Mouse (Mus musculus) midbrain, postnatal 0 days (tissue): ENCODE results near the gene Slc35a5. TPM values are rescaled to one million over a fixed set of nuclear protein-coding genes. Genes with fewer than 3 reads are reported as not detected.

Experiments
- ATAC-seq: fragments of 200-750 bp; cut with Nextera tagmentation; 2 replicates; pipeline ENCODE4 v1.8.0; 2017; ENCODE audit warnings: moderate number of reproducible peaks, mild to moderate bottlenecking, moderate TSS enrichment, moderate library complexity; ENCODE audit not compliant: low FRiP score
- DNase-seq: peaks from one replicate; pipeline ENCODE4 v3.0.0-alpha.2; 2015; ENCODE audit warnings: low spot score
- H3K27ac ChIP-seq: fragments of 300-500 bp; sonication (generic); 2 replicates; pipeline ENCODE4 v1.5.1; 2014; ENCODE audit warnings: low read depth, mild to moderate bottlenecking, low read length, mixed read lengths
- H3K27me3 ChIP-seq: fragments of 300-500 bp; sonication (generic); 2 replicates; pipeline ENCODE4 v1.6.1; 2014; ENCODE audit warnings: low read length, control low read depth, mixed read lengths; ENCODE audit not compliant: insufficient read depth
- H3K36me3 ChIP-seq: fragments of 300-500 bp; sonication (generic); 2 replicates; pipeline ENCODE4 v1.6.1; 2014; ENCODE audit warnings: low read length, control low read depth, mixed read lengths; ENCODE audit not compliant: insufficient read depth
- H3K4me1 ChIP-seq: fragments of 300-500 bp; sonication (generic); 2 replicates; pipeline ENCODE4 v1.6.1; 2014; ENCODE audit warnings: mild to moderate bottlenecking, control low read depth, antibody characterized with exemption, low read length, mixed read lengths; ENCODE audit not compliant: insufficient read depth
- H3K4me2 ChIP-seq: fragments of 300-500 bp; sonication (generic); 2 replicates; pipeline ENCODE4 v1.6.1; 2014; ENCODE audit warnings: low read depth, mild to moderate bottlenecking, low read length, mixed read lengths; ENCODE audit not compliant: poor library complexity, severe bottlenecking
- H3K4me3 ChIP-seq: fragments of 300-500 bp; sonication (generic); 2 replicates; pipeline ENCODE4 v1.5.1; 2014; ENCODE audit warnings: low read depth, mild to moderate bottlenecking, low read length, moderate library complexity
- H3K9ac ChIP-seq: fragments of 300-500 bp; sonication (generic); replicated peaks from 2 replicates; pipeline ENCODE4 v1.6.1; 2014; ENCODE audit warnings: mild to moderate bottlenecking, low read length, moderate library complexity, mixed read lengths; ENCODE audit not compliant: poor library complexity, severe bottlenecking
- H3K9me3 ChIP-seq: fragments of 300-500 bp; sonication (generic); 2 replicates; pipeline ENCODE4 v1.6.1; 2016; ENCODE audit warnings: low read length, control low read depth
- CTCF ChIP-seq: IDR thresholded peaks from 2 replicates; pipeline ENCODE4 v1.5.1; 2016; ENCODE audit warnings: antibody characterized with exemption, mild to moderate bottlenecking
- WGBS: fragments of 180-500 bp; shearing (Covaris S2); extraction: QIAGEN DNeasy Blood & Tissue Kit; methylation state at CpG from one replicate; pipeline ENCODE4 v1.1.7; 2014; 5-methylcytosine and 5-hydroxymethylcytosine counted together
- polyA plus RNA-seq: library from polyadenylated mRNA; unstranded; fragments of >200 nt; fragmentation: Nextera tagmentation; extraction: Ambion mirVana; gene quantifications from 2 replicates; pipeline ENCODE4 v1.2.1, GENCODE M21; 2015
- total RNA-seq: library from RNA; depleted of rRNA; stranded (reverse); fragments of >200 nt; gene quantifications from 2 replicates; pipeline ENCODE4 v1.2.3, GENCODE M21; 2014

Gene Slc35a5
- total and polyA plus RNA-seq, 2 experiments from 2014 or later, result 30.3 to 35.0 TPM

- no peaks in the 10 kb centered on the region for H3K9me3 ChIP-seq
- WGBS, result 73% methylated on average over 9 of the region's 9 CpGs
- ATAC-seq (no peak), DNase-seq (no peak)
- H3K9ac ChIP-seq, result no peak overlapping the region
- no peak overlapping the region for H3K4me2 ChIP-seq
- H3K36me3 ChIP-seq, result no peaks in the 10 kb centered on the region
- H3K4me1 ChIP-seq, result no peaks in the 10 kb centered on the region
- no peak for TF ChIP-seq CTCF
- H3K27ac ChIP-seq, result no peak overlapping the region
- H3K4me3 ChIP-seq, result no peak overlapping the region
- H3K27me3 ChIP-seq, result no peaks in the 10 kb centered on the region
Observed at GRCm38 (mm10) chr16:45124230-45125203, 34.0 kb downstream of the Slc35a5 start.

DNA sequence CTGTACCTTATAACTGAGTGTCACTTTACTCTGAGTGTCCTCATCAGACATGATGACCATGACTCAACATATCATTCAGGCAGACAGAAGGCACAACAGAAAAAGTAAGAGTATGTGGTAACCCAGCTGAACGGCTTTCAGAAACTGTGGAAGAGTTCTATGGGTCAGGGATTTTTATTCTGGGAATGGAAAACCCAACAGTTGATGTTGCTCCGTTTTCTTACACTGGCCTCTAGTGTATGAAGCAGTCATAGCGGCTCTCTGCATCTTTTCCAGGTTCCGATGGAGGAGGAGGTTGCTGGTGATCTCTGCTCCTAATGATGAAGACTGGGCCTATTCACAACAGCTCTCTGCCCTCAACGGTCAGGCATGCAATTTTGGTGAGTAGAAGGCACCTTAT, 35.9 kb downstream of the Slc35a5 start:
- H3K9me3 ChIP-seq, result no peaks in the 10 kb centered on the region
- DNase-seq (peak; percentile 26), ATAC-seq (no peak)
- H3K9ac ChIP-seq, result no peak overlapping the region
- no peak overlapping the region for H3K27ac ChIP-seq
- no peaks in the 10 kb centered on the region for H3K4me1 ChIP-seq
- peak; percentile 65 for TF ChIP-seq CTCF
- H3K4me2 ChIP-seq, result no peak overlapping the region
- no peak overlapping the region for H3K4me3 ChIP-seq
- WGBS, result 68% methylated on average over 5 of the region's 5 CpGs
- no peaks in the 10 kb centered on the region for H3K27me3 ChIP-seq
- no peaks in the 10 kb centered on the region for H3K36me3 ChIP-seq

DNA sequence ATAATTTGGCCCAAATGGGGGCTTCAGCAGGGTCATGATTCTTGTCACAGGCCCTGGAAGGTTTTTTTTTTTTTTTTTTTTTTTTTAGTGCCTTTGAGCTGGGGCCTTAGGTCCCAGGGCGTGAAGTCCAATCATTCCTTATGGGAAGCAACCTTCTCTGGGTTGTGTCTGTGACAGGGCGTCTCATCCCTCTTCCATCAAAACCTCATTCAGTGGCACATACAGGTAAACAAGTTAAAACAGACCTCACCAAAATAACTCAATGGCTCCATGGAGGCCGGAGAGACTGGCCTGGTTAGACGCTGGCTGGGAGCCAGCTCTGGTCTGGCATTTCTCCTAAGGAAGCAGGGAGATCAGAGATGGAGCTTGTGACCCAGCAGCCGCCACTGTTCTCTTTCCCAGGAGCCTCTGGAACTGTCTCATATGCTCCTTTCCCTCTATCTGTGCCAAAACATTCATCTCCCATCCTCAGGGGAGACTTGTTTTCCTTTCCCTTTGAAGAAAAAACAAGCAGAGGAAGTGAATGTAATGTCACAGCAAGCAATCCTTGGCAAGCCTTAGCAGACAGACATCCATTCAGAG, 37.6 kb downstream of the Slc35a5 start:
- DNase-seq (peak; percentile 56), ATAC-seq (no peak)
- WGBS, result 79% methylated on average over 5 of the region's 5 CpGs
- no peak for TF ChIP-seq CTCF
- Histone ChIP-seq H3K36me3 (no peaks in the 10 kb centered on the region), H3K27ac (no peak overlapping the region), H3K27me3 (no peaks in the 10 kb centered on the region), H3K4me1 (no peaks in the 10 kb centered on the region), H3K9ac (no peak overlapping the region), H3K4me2 (no peak overlapping the region), H3K4me3 (no peak overlapping the region), H3K9me3 (no peaks in the 10 kb centered on the region)

- TF ChIP-seq CTCF, result no peak
- Histone ChIP-seq H3K9ac (no peak overlapping the region), H3K4me2 (no peak overlapping the region), H3K27ac (no peak overlapping the region), H3K4me3 (no peak overlapping the region), H3K9me3 (no peaks in the 10 kb centered on the region), H3K27me3 (no peaks in the 10 kb centered on the region), H3K36me3 (no peaks in the 10 kb centered on the region), H3K4me1 (no peaks in the 10 kb centered on the region)
- no peak for ATAC-seq
- no peak for DNase-seq
- WGBS, result 86% methylated on average over 3 of the region's 3 CpGs
Observed at GRCm38 (mm10) chr16:45118760-45119159, 39.7 kb downstream of the Slc35a5 start.

DNA sequence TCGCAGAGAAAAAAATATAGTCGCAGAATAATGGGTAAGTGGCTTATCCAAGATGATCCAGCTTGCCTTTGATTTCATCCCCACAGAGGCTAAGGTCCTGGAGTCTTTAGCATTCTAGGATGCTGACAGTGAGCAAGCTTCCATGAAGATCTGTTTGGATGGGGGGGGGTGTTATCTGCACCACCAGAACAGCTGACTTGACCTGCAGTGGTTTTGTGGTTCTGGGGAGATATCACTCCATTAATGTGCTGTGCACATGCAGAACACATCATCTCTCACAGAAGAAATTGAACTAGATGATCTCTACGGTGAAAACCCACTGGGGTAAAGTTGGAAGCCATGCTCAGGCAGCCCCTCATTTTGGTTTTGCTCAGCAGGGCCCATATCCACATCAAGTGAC, 41.3 kb downstream of the Slc35a5 start:
- Histone ChIP-seq H3K36me3 (no peaks in the 10 kb centered on the region), H3K4me3 (no peak overlapping the region), H3K9ac (no peak overlapping the region), H3K4me1 (no peaks in the 10 kb centered on the region), H3K27ac (no peak overlapping the region), H3K27me3 (no peaks in the 10 kb centered on the region), H3K9me3 (no peaks in the 10 kb centered on the region), H3K4me2 (no peak overlapping the region)
- ATAC-seq, result no peak
- WGBS, result 91% methylated on average over 3 of the region's 3 CpGs
- TF ChIP-seq CTCF, result no peak
- DNase-seq, result no peak

DNA sequence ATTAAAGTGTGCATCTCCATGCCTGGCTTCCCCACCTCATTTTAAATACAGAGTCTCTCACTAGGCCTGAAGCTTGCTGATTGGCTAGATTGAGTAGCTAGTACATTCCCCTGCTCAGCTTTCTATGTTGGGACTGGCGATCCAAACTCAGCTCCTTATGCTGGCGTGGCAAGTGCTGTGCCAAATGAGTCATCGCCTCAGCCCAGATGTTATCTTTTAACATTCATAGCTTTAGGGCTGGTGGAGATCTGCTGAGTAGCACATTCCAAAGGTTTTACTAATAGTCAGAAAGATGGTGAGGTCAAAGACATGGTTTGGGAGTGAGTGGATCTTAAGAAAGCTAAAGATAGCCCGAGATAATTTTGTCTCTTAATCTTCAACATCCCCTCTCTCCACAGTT, 48.0 kb downstream of the Slc35a5 start:
- Histone ChIP-seq H3K9ac (no peak overlapping the region), H3K4me1 (no peaks in the 10 kb centered on the region), H3K27me3 (no peaks in the 10 kb centered on the region), H3K36me3 (no peaks in the 10 kb centered on the region), H3K27ac (no peak overlapping the region), H3K4me2 (no peak overlapping the region), H3K9me3 (no peaks in the 10 kb centered on the region), H3K4me3 (no peak overlapping the region)
- ATAC-seq (no peak), DNase-seq (no peak)
- no peak for TF ChIP-seq CTCF
- WGBS, result 74% methylated on average over 4 of the region's 4 CpGs
